Mouse (Mus musculus): ENCODE measurements around the gene Ptprr. TPM values are rescaled to one million over a fixed set of nuclear protein-coding genes. Genes with fewer than 3 reads are reported as not detected.

Gene Ptprr
- 10.3 and 12.5 TPM in 2 replicates for polyA plus RNA-seq (2012; rRNA removed)

DNA sequence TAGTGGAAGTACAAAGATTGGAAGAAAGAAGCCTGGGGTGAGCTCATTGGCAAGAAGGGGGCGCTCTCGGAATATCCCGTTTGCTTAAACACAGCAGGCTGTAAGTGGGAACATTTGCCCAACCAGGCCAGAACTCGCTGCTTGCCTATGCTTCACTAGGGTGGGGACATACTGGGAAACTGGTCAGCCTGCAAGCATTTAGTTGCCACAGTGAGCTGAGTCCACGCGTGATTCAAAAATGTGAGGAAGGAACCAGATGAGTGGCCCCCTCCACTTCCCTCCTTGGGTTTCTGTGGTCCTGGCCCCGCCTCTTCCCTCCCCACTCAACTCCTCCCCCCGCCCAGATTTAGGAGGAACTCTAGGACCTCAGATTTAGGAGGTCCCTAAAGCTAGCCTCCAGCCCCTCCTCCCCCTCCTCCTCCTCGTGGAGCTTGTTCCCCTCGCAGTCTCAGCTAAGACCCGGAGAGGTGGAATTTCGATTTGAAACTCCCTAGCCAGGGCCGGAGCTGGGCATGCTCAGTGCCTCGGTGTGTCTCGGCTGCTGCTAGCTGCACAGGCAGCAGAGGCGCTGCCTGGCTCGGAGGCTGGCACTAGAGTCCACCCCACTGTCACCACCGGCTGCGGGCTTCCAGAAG, at the start of gene Ptprr:
Gene Ptprr, plus strand, starts transcription at position 369 of the 635 bp plus-strand sequence.

DNA sequence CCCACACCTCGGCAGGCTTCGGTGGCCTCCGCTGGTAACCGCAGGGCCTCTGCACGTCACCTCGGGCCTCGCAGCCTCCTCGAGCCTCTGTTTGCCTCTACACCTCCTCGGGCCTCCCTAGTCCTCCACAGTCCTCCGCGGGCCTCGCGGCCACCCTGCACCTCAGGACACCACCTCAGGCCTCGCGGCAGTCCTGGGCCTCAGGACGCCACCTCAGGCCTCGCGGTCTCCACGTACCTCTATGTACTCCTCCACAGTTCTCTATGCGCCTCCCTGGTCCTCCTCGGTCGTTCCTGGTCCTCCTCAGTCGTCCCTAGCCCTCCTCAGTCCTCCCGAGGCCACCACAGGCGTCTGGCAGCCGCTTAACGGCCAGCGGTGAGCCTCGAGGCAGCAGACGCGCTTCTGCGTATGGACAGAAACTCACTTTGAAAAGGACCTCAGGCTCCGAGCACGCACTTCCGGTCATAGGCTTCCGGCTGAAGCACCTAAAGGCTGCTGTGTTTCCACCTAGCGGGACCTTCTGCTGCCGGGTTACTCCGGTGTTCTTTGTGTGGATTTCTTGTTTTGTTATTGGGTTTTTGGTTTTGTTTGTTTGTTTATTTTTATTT, 96.0 kb downstream of the Ptprr start, which contains the start of gene 4933416C03Rik:
Gene 4933416C03Rik, minus strand, starts transcription at position 51 of the 608 bp plus-strand sequence.

DNA sequence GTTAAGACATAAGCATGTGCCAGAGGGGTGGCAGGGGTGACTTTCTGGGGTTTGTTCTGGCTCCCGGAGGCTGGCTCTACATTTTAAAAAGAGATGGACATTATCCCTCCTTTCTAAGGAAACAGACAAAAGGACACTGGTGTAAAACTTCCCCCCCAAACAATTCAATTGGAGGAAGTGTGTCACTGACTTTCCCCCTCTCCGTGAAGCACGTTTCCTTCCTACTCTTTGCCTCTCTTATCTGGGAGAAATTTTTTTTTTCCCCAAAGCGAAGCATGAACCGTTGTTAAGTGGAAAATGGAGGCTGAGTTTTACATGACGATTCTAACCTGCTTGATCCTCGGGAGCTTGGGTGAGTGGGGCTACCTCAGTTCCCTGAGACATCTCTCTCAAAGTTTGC, 257.3 kb downstream of the Ptprr start, which contains the start of gene Ptprb:
Gene Ptprb, plus strand, starts transcription at position 244 of the 400 bp plus-strand sequence.

Other genes with a start within 250 kb of the Ptprr start
- 65.4 and 126 TPM in 2 replicates for gene Tspan8, start 201.4 kb upstream of the Ptprr start, polyA plus RNA-seq (2012; rRNA removed)
- not detected in 2 replicates for gene 4933416C03Rik, start 95.7 kb downstream of the Ptprr start, polyA plus RNA-seq (2012; rRNA removed)

Measured in colon, adult 2 months (tissue).